Mouse (Mus musculus) limb, embryonic 14.5 days (tissue): ENCODE measurements around the gene Ppil1. TPM values are rescaled to one million over a fixed set of nuclear protein-coding genes. Genes with fewer than 3 reads are reported as not detected.

Experiments used
- ATAC-seq: fragments of 200-750 bp; cut with Nextera tagmentation; 2 replicates; pipeline ENCODE4 v1.8.0; 2017; ENCODE audit warnings: low read depth, moderate number of reproducible peaks, moderate TSS enrichment; ENCODE audit not compliant: low FRiP score
- DNase-seq: peaks from one replicate; pipeline ENCODE4 v3.0.0-alpha.2; 2015; ENCODE audit warnings: low spot score
- H3K27ac ChIP-seq: fragments of 300-500 bp; sonication (generic); replicated peaks from 2 replicates; pipeline ENCODE4 v1.5.1; 2014; ENCODE audit warnings: low read depth, mild to moderate bottlenecking, low read length, moderate library complexity, mixed read lengths
- H3K27me3 ChIP-seq: fragments of 300-500 bp; sonication (generic); 2 replicates; pipeline ENCODE4 v1.6.1; 2014; ENCODE audit warnings: low read length, mixed read lengths; ENCODE audit not compliant: control insufficient read depth, insufficient read depth
- H3K36me3 ChIP-seq: fragments of 300-500 bp; sonication (generic); 2 replicates; pipeline ENCODE4 v1.6.1; 2014; ENCODE audit warnings: mild to moderate bottlenecking, low read length, moderate library complexity, mixed read lengths; ENCODE audit not compliant: control insufficient read depth, insufficient read depth
- H3K4me1 ChIP-seq: fragments of 300-500 bp; sonication (generic); 2 replicates; pipeline ENCODE4 v1.6.1; 2014; ENCODE audit warnings: antibody characterized with exemption, low read length, mixed read lengths; ENCODE audit not compliant: control insufficient read depth, insufficient read depth
- H3K4me2 ChIP-seq: fragments of 300-500 bp; sonication (generic); replicated peaks from 2 replicates; pipeline ENCODE4 v1.6.1; 2014; ENCODE audit warnings: low read depth, mild to moderate bottlenecking, low read length, moderate library complexity; ENCODE audit not compliant: severe bottlenecking
- H3K4me3 ChIP-seq: fragments of 300-500 bp; sonication (generic); replicated peaks from 2 replicates; pipeline ENCODE4 v1.5.1; 2014; ENCODE audit warnings: low read length
- H3K9ac ChIP-seq: fragments of 300-500 bp; sonication (generic); 2 replicates; pipeline ENCODE4 v1.6.1; 2014; ENCODE audit warnings: mild to moderate bottlenecking, low read depth, low read length, moderate library complexity; ENCODE audit not compliant: severe bottlenecking
- H3K9me3 ChIP-seq: fragments of 300-500 bp; sonication (generic); 2 replicates; pipeline ENCODE4 v1.6.1; 2016; ENCODE audit warnings: low read length; ENCODE audit not compliant: control insufficient read depth
- POLR2A ChIP-seq: fragments of 200-500 bp; IDR thresholded peaks from 2 replicates; pipeline ENCODE4 v1.8.0; 2012; ENCODE audit warnings: inconsistent platforms, mild to moderate bottlenecking, moderate library complexity, borderline replicate concordance; ENCODE audit not compliant: insufficient read depth, insufficient read length; ENCODE audit errors: extremely low read depth
- WGBS: fragments of 180-500 bp; shearing (Covaris S2); extraction: QIAGEN DNeasy Blood & Tissue Kit; methylation state at CpG from one replicate; pipeline ENCODE4 v1.1.7; 2014; 5-methylcytosine and 5-hydroxymethylcytosine counted together
- polyA plus RNA-seq, 2 experiments: library from polyadenylated mRNA; depleted of rRNA in 1 of 2; stranded (reverse) in 1 of 2; unstranded in 1 of 2; fragments of >200 nt; fragmentation: Nextera tagmentation in 1 of 2; extraction: Ambion mirVana in 1 of 2; gene quantifications; 2 replicates each; pipeline versions ENCODE4 v1.2.1 to v1.2.3; 2012 to 2014

The Ppil1 gene
- polyA plus RNA-seq, 2 experiments, result 78.5 to 130 TPM

GRCm38 (mm10) chr17:29281541-29281940, 17.6 kb upstream of the Ppil1 start:
- Histone ChIP-seq H3K27ac (no peak overlapping the region), H3K9ac (no peak overlapping the region), H3K36me3 (peaks cover 30% of the 10 kb centered on the region), H3K9me3 (no peaks in the 10 kb centered on the region), H3K4me2 (no peak overlapping the region), H3K4me3 (no peak overlapping the region), H3K27me3 (no peaks in the 10 kb centered on the region), H3K4me1 (no peaks in the 10 kb centered on the region)
- ATAC-seq (no peak), DNase-seq (no peak)
- TF ChIP-seq POLR2A, result no peak
- 91% methylated on average over 5 of the region's 5 CpGs for WGBS

- no peak overlapping the region for H3K4me3 ChIP-seq
- no peak overlapping the region for H3K9ac ChIP-seq
- peaks cover 29% of the 10 kb centered on the region for H3K36me3 ChIP-seq
- H3K4me2 ChIP-seq, result no peak overlapping the region
- ATAC-seq (no peak), DNase-seq (no peak)
- H3K4me1 ChIP-seq, result no peaks in the 10 kb centered on the region
- 92% methylated on average over 5 of the region's 5 CpGs for WGBS
- no peaks in the 10 kb centered on the region for H3K27me3 ChIP-seq
- no peak overlapping the region for H3K27ac ChIP-seq
- no peak for TF ChIP-seq POLR2A
- H3K9me3 ChIP-seq, result no peaks in the 10 kb centered on the region
These were observed 16.4 kb upstream of the Ppil1 start for GRCm38 (mm10) chr17:29280422-29280821.

- Histone ChIP-seq H3K4me3 (no peak overlapping the region), H3K9ac (no peak overlapping the region), H3K4me2 (no peak overlapping the region), H3K9me3 (no peaks in the 10 kb centered on the region), H3K27me3 (no peaks in the 10 kb centered on the region), H3K4me1 (peaks cover 10% of the 10 kb centered on the region), H3K36me3 (peaks cover 5% of the 10 kb centered on the region; the same call in 1 of the 2 replicates), H3K27ac (no peak overlapping the region)
- ATAC-seq, result no peak
- no peak for TF ChIP-seq POLR2A
- no peak for DNase-seq
- 67% methylated on average over 11 of the region's 11 CpGs for WGBS
These were observed 9.9 kb upstream of the Ppil1 start for GRCm38 (mm10) chr17:29273889-29274288.

DNA sequence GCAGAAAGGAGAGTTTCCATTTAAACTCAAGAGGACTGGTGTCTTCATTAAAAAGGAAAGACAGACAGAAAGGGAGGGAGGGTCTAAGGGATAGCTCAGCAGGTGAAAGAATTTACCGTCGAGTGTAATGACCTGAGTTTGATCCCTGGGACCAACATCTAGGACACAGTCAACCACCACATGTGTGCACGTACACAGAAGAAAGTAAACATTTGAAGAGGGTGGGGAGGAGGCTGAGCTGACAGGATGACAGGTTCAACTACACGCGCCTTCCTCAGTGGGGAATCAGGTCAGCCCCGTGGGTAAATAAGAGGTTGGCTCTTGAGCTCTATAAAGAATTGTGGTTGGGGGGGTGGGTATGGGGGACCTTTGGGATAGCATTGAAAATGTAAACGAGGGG, 9.2 kb upstream of the Ppil1 start:
- no peak for TF ChIP-seq POLR2A
- Histone ChIP-seq H3K4me3 (no peak overlapping the region), H3K9ac (no peak overlapping the region), H3K9me3 (no peaks in the 10 kb centered on the region), H3K27me3 (no peaks in the 10 kb centered on the region), H3K36me3 (peaks cover 2% of the 10 kb centered on the region; the same call in 1 of the 2 replicates), H3K4me2 (no peak overlapping the region), H3K27ac (no peak overlapping the region), H3K4me1 (peaks cover 12% of the 10 kb centered on the region)
- WGBS, result 86% methylated on average over 7 of the region's 7 CpGs
- no peak for DNase-seq
- ATAC-seq, result no peak

DNA sequence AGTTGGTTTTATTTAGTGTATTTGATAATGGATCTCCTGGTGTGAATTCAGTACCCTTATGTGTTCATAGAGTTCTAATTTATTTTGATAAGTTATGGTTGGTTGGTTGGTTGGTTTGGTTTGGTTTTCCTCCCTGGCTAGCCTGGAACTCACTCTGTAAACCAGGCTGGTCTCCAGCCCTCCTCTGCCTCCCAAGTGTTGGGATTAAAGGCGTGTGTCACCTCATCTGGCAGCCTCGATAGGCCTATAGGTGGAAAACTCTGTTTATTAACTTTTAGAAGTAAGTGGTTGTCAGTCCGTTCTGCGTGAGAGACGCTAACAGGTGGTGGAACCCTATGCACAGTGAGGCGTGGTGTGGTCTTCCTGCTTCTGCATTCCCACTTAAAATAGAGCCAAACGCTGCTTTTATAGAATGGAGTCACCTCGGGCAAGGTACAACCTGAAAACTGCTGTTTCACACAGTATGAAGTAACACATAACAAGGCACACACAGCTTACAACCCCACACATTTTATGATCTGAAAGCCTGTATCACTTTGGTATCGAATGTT, 6.2 kb upstream of the Ppil1 start:
- no peak for DNase-seq
- WGBS, result 83% methylated on average over 9 of the region's 9 CpGs

More for the DNA sequence above, 6.2 kb upstream of the Ppil1 start:
- H3K4me2 ChIP-seq, result peak overlapping the region; percentile 71; the same call in 1 of the 2 replicates
- ATAC-seq, result no peak
- no peaks in the 10 kb centered on the region for H3K27me3 ChIP-seq
- no peaks in the 10 kb centered on the region for H3K36me3 ChIP-seq
- H3K9ac ChIP-seq, result no peak overlapping the region
- peaks cover 13% of the 10 kb centered on the region for H3K4me1 ChIP-seq
- H3K4me3 ChIP-seq, result no peak overlapping the region
- no peaks in the 10 kb centered on the region for H3K9me3 ChIP-seq
- no peak overlapping the region for H3K27ac ChIP-seq
- no peak for TF ChIP-seq POLR2A
